Mouse (Mus musculus) megakaryocyte, embryonic 14.5 days (primary cell): ENCODE measurements around the gene Cdc42se1. TPM values are rescaled to one million over a fixed set of nuclear protein-coding genes. Genes with fewer than 3 reads are reported as not detected.
"Not testable (repeated sequence)": the region's sequence is repeated elsewhere in the genome, so short reads cannot be mapped to it uniquely, and the experiment has no call there.

ENCODE experiments used
- H3K27me3 ChIP-seq: replicated peaks from 2 replicates; pipeline ENCODE3; 2012; ENCODE audit warnings: inconsistent platforms
- H3K36me3 ChIP-seq: replicated peaks from 2 replicates; pipeline ENCODE3; 2012; ENCODE audit warnings: low read length, inconsistent platforms, mixed read lengths
- H3K4me1 ChIP-seq: 2 replicates; pipeline ENCODE4 v1.6.1; 2012; ENCODE audit warnings: inconsistent platforms
- H3K4me3 ChIP-seq: replicated peaks from 2 replicates; pipeline ENCODE3; 2012; ENCODE audit warnings: moderate library complexity, mild to moderate bottlenecking, inconsistent platforms
- H3K9me3 ChIP-seq: 2 replicates; pipeline ENCODE4 v1.6.1; 2012; ENCODE audit warnings: inconsistent platforms
- FLI1 ChIP-seq: IDR thresholded peaks from 2 replicates; pipeline ENCODE4 v1.6.1; 2012; ENCODE audit warnings: low read length, inconsistent platforms, mixed read lengths
- GATA1 ChIP-seq: IDR thresholded peaks from 3 replicates; pipeline ENCODE4 v1.6.1; 2012; ENCODE audit warnings: mixed read lengths, low read length, inconsistent platforms, borderline replicate concordance
- polyA plus RNA-seq: library from polyadenylated mRNA; stranded (reverse); fragments of >175 nt; gene quantifications from 2 replicates; pipeline ENCODE4 v1.2.3, GENCODE M21; 2012; ENCODE audit warnings: low replicate concordance; ENCODE audit not compliant: insufficient read depth

The Cdc42se1 gene
- polyA plus RNA-seq, 1 experiment, result 183 TPM

DNA sequence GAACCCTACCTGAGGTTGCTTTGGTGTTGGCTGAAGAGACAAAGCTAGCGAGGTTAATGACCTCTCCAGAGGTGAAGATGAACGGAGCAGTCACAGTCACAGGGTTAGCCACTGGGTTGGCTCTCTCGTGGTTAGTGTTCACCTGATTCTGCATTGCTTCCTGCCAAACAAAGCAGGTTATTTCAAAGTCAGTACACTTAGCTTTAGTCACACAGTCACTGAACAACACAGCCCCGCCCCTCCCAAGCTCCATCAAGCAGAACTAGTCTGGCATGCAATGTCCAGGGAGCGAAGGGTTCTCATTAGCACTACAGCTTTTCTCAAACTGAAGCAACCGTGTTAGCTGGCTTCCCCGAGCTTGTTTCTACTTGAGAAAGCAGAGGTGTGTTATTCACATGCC is 28.4 kb upstream of the Cdc42se1 start:
- TF ChIP-seq FLI1 (no peak), GATA1 (no peak)
- Histone ChIP-seq H3K4me3 (no peak overlapping the region), H3K4me1 (0 out of 2 replicates have a peak, but pooled peaks cover 4% of the 10 kb centered on the region), H3K9me3 (no peaks in the 10 kb centered on the region), H3K36me3 (peaks cover 98% of the 10 kb centered on the region), H3K27me3 (no peaks in the 10 kb centered on the region)

DNA sequence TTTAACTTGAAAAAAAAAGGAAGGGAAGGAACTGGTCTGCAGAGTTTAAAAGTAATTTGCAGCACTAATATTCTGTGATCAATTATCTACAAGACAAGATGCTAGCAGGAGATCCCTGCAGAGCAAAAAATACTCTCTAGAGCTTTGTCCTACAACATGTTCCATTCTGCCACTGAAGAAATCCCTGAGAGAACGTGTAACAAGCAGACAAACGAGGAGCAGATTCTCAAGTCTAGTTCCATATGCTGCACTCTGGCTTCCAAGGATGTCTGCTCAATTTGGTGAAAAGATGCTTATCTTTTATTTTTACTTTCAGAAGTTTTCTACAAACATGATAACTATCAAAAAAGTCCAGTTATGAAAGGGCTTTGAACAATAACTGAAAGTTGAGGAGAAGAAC is 28.0 kb upstream of the Cdc42se1 start:
- H3K27me3 ChIP-seq, result no peaks in the 10 kb centered on the region
- no peak overlapping the region for H3K4me3 ChIP-seq
- H3K36me3 ChIP-seq, result peaks cover 97% of the 10 kb centered on the region
- no peaks in the 10 kb centered on the region for H3K9me3 ChIP-seq
- TF ChIP-seq FLI1, result no peak
- no peak for TF ChIP-seq GATA1
- H3K4me1 ChIP-seq, result 0 out of 2 replicates have a peak, but pooled peaks cover 4% of the 10 kb centered on the region

DNA sequence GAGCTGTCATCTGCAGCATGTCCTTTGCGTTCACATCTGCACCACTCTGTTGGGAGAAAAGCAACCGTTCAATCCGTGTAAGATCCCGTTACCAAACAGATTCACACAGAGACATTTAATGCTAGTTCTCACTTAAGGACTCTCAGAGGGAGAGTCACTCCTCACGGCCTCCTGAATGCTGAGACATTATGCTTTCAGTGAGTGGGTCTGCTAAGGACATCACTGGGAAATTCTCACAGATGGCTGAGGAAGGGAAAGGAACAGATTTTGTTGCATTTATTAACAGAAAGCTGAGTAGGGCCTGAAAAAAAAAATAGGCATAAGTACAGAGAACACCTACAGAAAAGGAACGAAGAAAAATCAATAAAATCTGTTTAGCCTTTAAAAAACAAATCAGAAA is 24.7 kb upstream of the Cdc42se1 start:
- Histone ChIP-seq H3K27me3 (no peaks in the 10 kb centered on the region), H3K36me3 (peaks cover 95% of the 10 kb centered on the region), H3K4me1 (no peaks in the 10 kb centered on the region), H3K4me3 (no peak overlapping the region), H3K9me3 (no peaks in the 10 kb centered on the region)
- TF ChIP-seq GATA1, result no peak
- no peak for TF ChIP-seq FLI1

DNA sequence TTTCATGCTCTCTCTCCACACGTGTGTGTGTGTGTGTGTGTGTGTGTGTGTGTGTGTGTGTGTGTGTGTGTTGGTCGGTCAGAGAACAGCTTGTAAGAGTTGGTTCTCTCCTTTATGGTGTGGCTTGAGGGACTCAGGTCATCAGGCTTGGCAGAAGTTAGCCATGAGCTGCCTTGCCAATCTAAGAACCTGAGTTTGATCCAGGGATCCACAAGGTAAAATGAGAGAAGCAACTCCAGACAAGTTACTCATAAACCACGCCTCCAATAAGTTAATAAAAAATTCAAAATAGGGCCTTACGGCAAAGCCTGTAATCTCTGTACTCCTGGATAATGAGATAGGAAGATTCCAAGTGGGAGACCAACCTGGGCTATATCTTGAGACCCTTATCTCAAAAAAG is 20.2 kb upstream of the Cdc42se1 start:
- H3K36me3 ChIP-seq, result peaks cover 84% of the 10 kb centered on the region
- H3K9me3 ChIP-seq, result no peaks in the 10 kb centered on the region
- peaks cover 3% of the 10 kb centered on the region; the same call in 1 of the 2 replicates for H3K4me1 ChIP-seq
- H3K27me3 ChIP-seq, result no peaks in the 10 kb centered on the region
- TF ChIP-seq FLI1 (no peak), GATA1 (no peak)
- H3K4me3 ChIP-seq, result no peak overlapping the region

DNA sequence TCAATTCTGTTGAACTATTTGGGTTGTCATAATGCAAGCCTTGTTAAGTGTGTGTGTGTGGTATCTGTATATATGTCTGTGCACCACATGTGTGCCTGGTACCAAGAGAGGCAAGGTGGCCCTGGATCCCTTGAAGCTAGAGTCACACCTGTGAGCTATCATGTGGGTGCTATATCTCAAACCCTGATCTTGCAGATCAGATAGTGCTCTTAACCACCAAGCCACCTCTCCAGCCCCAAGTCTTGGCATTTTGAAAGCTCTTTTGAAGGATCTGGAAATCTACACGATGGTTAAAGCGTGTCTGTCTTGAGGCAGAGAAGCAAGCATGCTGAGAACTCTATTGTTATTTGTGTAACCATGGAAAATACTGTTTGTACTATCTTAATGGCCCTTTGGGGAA is 17.9 kb upstream of the Cdc42se1 start:
- no peak for TF ChIP-seq GATA1
- no peak for TF ChIP-seq FLI1
- Histone ChIP-seq H3K4me1 (peaks cover 10% of the 10 kb centered on the region; the same call in 1 of the 2 replicates), H3K9me3 (no peaks in the 10 kb centered on the region), H3K36me3 (peaks cover 82% of the 10 kb centered on the region), H3K27me3 (no peaks in the 10 kb centered on the region), H3K4me3 (no peak overlapping the region)

DNA sequence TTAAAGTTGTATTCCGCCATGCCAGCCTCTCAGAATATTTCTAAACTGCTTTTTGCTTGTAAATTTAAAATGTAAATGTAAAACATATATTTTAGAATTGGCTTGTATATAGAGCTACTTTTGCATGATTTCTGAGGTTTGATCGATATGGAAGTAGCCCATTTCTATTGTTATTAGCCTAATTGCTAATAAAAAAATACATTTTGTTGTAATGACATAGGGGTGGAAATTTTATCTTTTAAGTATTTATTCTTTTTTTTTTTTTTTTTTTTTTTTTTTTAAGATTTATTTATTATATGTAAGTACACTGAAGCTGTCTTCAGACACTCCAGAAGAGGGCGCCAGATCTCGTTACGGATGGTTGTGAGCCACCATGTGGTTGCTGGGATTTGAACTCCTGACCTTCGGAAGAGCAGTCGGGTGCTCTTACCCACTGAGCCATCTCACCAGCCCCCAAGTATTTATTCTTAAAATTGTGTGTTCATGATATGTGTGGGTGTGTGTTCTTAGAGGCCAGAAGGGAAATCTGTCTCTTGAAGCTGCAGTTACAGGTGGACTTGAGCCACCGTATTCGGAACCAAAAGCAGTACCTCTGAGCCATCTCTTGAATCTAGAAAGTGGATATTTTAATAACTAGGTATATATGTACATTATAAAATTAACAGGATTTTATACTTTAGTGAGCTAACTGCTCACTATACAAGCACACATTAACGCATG is 15.5 kb upstream of the Cdc42se1 start:
- not testable (repeated sequence) for H3K9me3 ChIP-seq, H3K27me3 ChIP-seq, H3K4me3 ChIP-seq
- H3K4me1 ChIP-seq, result peaks cover 19% of the 10 kb centered on the region
- peaks cover 67% of the 10 kb centered on the region for H3K36me3 ChIP-seq

DNA sequence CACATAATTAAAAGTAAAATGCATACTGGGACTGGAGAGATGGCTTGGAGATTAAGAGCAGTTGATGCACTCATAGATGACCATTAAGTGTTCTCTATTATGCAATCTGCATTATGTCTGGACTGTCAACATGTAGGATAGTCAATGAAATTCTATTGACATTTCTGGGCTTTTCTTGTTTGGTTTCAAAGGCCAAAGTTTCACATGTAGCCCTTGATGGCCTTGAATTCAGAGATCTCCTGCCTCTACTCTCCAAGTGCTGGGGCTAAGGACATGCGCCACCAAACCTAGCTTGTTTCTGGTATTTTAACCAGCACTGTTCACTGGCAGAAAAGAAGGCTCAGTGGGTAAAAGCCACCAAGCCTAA is 14.9 kb upstream of the Cdc42se1 start:
- H3K4me3 ChIP-seq, result no peak overlapping the region
- TF ChIP-seq GATA1 (no peak), FLI1 (no peak)
- H3K4me1 ChIP-seq, result peaks cover 24% of the 10 kb centered on the region
- no peaks in the 10 kb centered on the region for H3K9me3 ChIP-seq
- H3K36me3 ChIP-seq, result peaks cover 63% of the 10 kb centered on the region
- H3K27me3 ChIP-seq, result no peaks in the 10 kb centered on the region

DNA sequence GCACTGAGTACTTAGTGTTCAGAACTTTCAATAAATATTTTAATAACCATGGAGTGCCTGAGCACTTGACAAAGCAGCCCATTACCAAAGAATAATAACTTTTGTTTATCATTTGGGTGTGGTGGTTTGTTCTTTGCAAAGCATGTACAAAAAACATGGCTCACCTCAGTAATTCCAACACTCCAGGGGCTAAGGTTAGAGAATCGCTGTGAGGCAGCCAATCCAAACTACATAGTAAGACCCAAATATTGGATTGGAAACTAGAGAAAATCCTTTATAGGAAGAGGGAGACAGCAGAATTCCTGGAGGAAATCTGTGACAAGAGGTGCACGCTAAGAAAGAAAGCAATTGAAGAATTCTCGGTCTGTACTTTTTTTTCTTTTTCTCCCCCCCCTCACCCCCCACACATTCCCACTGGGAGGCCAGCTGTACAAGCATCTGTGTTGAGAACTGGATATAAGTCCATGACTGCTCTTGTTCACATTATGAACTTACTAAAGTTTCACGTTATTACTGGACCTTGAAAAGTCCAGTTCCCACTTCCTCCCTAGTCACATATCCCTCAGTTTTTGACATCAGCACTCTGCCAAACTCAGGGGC is 11.8 kb upstream of the Cdc42se1 start:
- Histone ChIP-seq H3K27me3 (no peaks in the 10 kb centered on the region), H3K9me3 (no peaks in the 10 kb centered on the region), H3K4me1 (peaks cover 48% of the 10 kb centered on the region), H3K36me3 (peaks cover 65% of the 10 kb centered on the region), H3K4me3 (peak overlapping the region; percentile 98)
- TF ChIP-seq FLI1 (no peak), GATA1 (no peak)

DNA sequence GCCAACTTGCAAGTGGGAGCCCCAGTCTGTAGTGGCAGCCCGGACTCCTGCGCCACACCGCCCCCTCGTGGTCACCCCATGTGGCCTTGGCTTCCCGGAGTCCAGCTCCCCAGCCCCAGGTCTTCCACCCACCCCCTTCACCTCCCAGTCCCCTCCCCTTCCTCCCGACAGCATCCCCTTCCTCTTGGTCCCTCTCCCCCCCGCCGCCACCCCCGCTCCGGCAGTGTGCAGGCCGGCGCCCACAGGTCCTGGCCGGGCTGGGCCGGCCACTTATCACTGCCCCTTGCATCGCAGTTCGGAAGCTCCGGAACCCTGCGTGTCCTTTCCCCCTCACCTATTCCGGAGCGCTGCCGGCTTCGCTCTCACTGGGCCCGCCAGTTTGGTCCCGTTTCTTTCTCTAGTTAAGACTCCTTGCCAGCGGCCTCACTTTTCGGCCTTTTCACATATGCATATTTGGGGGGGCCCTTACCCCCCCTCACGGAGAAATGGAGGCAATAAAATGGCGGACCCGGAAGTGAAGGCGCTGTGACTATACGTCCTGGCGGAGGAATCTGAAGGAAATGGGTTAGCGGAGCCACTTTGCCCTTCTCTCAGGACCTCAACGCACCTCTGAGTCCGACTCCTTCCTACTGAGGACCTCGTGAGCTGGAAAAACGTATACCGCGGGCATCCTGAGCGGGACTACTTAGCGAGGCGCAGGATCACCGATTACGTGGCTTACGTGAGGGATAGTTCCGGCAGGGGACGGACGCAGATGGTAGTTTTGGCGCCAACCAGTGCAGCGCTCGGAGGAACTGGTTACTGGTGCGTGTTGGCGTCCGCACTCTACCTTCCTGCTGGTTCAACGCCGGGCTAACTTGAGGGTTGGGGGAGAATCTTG is 11.0 kb upstream of the Cdc42se1 start, which contains the start of gene Gabpb2:
TSS of gene Gabpb2 (minus strand) at position 662 of the 880 bp plus-strand sequence.
- Histone ChIP-seq H3K9me3 (no peaks in the 10 kb centered on the region), H3K4me3 (peak within 1 kb of the TSS; percentile 98), H3K27me3 (no peaks in the 10 kb centered on the region), H3K4me1 (peaks cover 56% of the 10 kb centered on the region), H3K36me3 (peaks cover 64% of the 10 kb centered on the region)
- TF ChIP-seq GATA1, result no peak
- peak; percentile 25; the same call in 1 of the 2 replicates for TF ChIP-seq FLI1

DNA sequence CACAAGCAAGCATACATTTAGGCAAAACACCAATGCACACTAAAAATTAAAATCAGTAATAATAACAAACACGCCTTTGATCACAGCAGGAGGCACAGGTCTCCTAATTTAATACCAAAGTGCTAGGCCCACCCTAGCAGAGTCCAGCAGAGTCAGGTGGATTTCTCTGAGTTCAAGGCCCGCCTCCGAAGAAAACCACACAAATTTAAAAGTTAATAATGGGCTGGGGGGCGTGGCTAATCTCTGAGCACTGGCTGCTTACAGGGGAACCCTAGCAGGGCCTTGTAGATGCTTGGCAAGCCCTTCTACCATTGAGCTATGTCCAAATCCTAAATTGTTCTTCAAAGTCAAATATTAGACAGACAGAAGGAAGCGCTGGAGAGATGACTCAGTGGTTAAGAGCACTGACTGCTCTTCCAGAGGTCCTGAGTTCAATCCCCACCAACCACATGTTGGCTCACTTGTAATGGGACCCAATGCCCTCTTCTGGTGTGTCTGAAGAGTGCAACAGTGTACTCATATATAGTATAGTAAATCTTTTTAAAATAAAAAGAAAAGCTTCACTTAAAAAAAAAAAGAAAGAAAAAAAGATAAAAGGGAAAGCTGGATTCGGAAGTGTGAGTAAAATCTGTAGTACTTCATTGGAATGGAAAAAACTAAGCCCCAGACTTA is 9.9 kb upstream of the Cdc42se1 start:
- no peaks in the 10 kb centered on the region for H3K9me3 ChIP-seq
- TF ChIP-seq FLI1 (no peak), GATA1 (no peak)
- peak overlapping the region; percentile 98 for H3K4me3 ChIP-seq
- peaks cover 65% of the 10 kb centered on the region for H3K4me1 ChIP-seq
- H3K27me3 ChIP-seq, result no peaks in the 10 kb centered on the region
- peaks cover 72% of the 10 kb centered on the region for H3K36me3 ChIP-seq
